Mouse (Mus musculus): ENCODE measurements around the gene Diablo. TPM values are rescaled to one million over a fixed set of nuclear protein-coding genes. Genes with fewer than 3 reads are reported as not detected.

Gene Diablo
- total RNA-seq, 1 experiment, result 54.1 TPM

GRCm38 (mm10) chr5:123559588-123559987 lies 35.6 kb upstream of the Diablo start:
- Histone ChIP-seq H3K4me3 (ENCODE audit: insufficient read depth in 1 of 2, low read depth in 1 of 2, low read length in 2 of 2, poor library complexity in 1 of 2, severe bottlenecking in 1 of 2) (no peak overlapping the region), H3K9me3 (ENCODE audit: control insufficient read depth, insufficient read depth, low read depth, low read length) (no peaks in the 10 kb centered on the region), H3K36me3 (ENCODE audit: control insufficient read depth, insufficient read depth, low read length, poor library complexity, severe bottlenecking) (peaks cover 11% of the 10 kb centered on the region), H3K4me1 (ENCODE audit: control insufficient read depth in 2 of 2, insufficient read depth in 2 of 2, low read length in 2 of 2, poor library complexity in 1 of 2) (no peaks in the 10 kb centered on the region), H3K9ac (ENCODE audit: insufficient read depth, low read depth, low read length, poor library complexity, severe bottlenecking) (no peak overlapping the region), H3K27ac (ENCODE audit: insufficient read depth, low read depth, low read length, poor library complexity, severe bottlenecking) (no peak overlapping the region)
- TF ChIP-seq MAFK (IDR thresholded peaks at IDR 0.05; ENCODE audit: insufficient read depth, low read depth, low read length) (no peak), HCFC1 (IDR thresholded peaks at IDR 0.05; ENCODE audit: borderline replicate concordance, insufficient read depth, low read length) (no peak), ZNF384 (IDR thresholded peaks at IDR 0.05; ENCODE audit: low read depth, low read length) (no peak), CHD2 (IDR thresholded peaks at IDR 0.05; ENCODE audit: low read depth, low read length) (no peak), ZC3H11A (IDR thresholded peaks at IDR 0.05; ENCODE audit: borderline replicate concordance, low read depth, low read length) (no peak)
- in situ Hi-C loops (cut with MboI; ENCODE audit: low sequenced_read_pairs in 2 of 2, unreplicated experiment in 2 of 2), result no loop called here
- no peak for DNase-seq (ENCODE audit: low read depth, low spot score)

- no peak overlapping the region for H3K9ac ChIP-seq (ENCODE audit: insufficient read depth, low read depth, low read length, poor library complexity, severe bottlenecking)
- no peak overlapping the region for H3K27ac ChIP-seq (ENCODE audit: insufficient read depth, low read depth, low read length, poor library complexity, severe bottlenecking)
- no peaks in the 10 kb centered on the region for H3K4me1 ChIP-seq (ENCODE audit: control insufficient read depth in 2 of 2, insufficient read depth in 2 of 2, low read length in 2 of 2, poor library complexity in 1 of 2)
- TF ChIP-seq MAFK (IDR thresholded peaks at IDR 0.05; ENCODE audit: insufficient read depth, low read depth, low read length), result no peak
- no peak for TF ChIP-seq CHD2 (IDR thresholded peaks at IDR 0.05; ENCODE audit: low read depth, low read length)
- TF ChIP-seq HCFC1 (IDR thresholded peaks at IDR 0.05; ENCODE audit: borderline replicate concordance, insufficient read depth, low read length), result no peak
- no peak for TF ChIP-seq ZC3H11A (IDR thresholded peaks at IDR 0.05; ENCODE audit: borderline replicate concordance, low read depth, low read length)
- no peak for TF ChIP-seq ZNF384 (IDR thresholded peaks at IDR 0.05; ENCODE audit: low read depth, low read length)
- no peak for DNase-seq (ENCODE audit: low read depth, low spot score)
- in situ Hi-C loops (cut with MboI; ENCODE audit: low sequenced_read_pairs in 2 of 2, unreplicated experiment in 2 of 2), result no loop called here
- H3K36me3 ChIP-seq (ENCODE audit: control insufficient read depth, insufficient read depth, low read length, poor library complexity, severe bottlenecking), result peaks cover 12% of the 10 kb centered on the region
- no peaks in the 10 kb centered on the region for H3K9me3 ChIP-seq (ENCODE audit: control insufficient read depth, insufficient read depth, low read depth, low read length)
- no peak overlapping the region for H3K4me3 ChIP-seq (ENCODE audit: insufficient read depth in 1 of 2, low read depth in 1 of 2, low read length in 2 of 2, poor library complexity in 1 of 2, severe bottlenecking in 1 of 2)
Observed at GRCm38 (mm10) chr5:123556451-123556850, 32.5 kb upstream of the Diablo start.

- Histone ChIP-seq H3K9me3 (ENCODE audit: control insufficient read depth, insufficient read depth, low read depth, low read length) (no peaks in the 10 kb centered on the region), H3K27ac (ENCODE audit: insufficient read depth, low read depth, low read length, poor library complexity, severe bottlenecking) (no peak overlapping the region), H3K9ac (ENCODE audit: insufficient read depth, low read depth, low read length, poor library complexity, severe bottlenecking) (no peak overlapping the region), H3K36me3 (ENCODE audit: control insufficient read depth, insufficient read depth, low read length, poor library complexity, severe bottlenecking) (peaks cover 12% of the 10 kb centered on the region), H3K4me3 (ENCODE audit: insufficient read depth in 1 of 2, low read depth in 1 of 2, low read length in 2 of 2, poor library complexity in 1 of 2, severe bottlenecking in 1 of 2) (no peak overlapping the region), H3K4me1 (ENCODE audit: control insufficient read depth in 2 of 2, insufficient read depth in 2 of 2, low read length in 2 of 2, poor library complexity in 1 of 2) (no peaks in the 10 kb centered on the region)
- no peak for DNase-seq (ENCODE audit: low read depth, low spot score)
- TF ChIP-seq HCFC1 (IDR thresholded peaks at IDR 0.05; ENCODE audit: borderline replicate concordance, insufficient read depth, low read length) (no peak), ZC3H11A (IDR thresholded peaks at IDR 0.05; ENCODE audit: borderline replicate concordance, low read depth, low read length) (no peak), ZNF384 (IDR thresholded peaks at IDR 0.05; ENCODE audit: low read depth, low read length) (no peak), MAFK (IDR thresholded peaks at IDR 0.05; ENCODE audit: insufficient read depth, low read depth, low read length) (no peak), CHD2 (IDR thresholded peaks at IDR 0.05; ENCODE audit: low read depth, low read length) (no peak)
- in situ Hi-C loops (cut with MboI; ENCODE audit: low sequenced_read_pairs in 2 of 2, unreplicated experiment in 2 of 2), result no loop called here
Observed at GRCm38 (mm10) chr5:123555693-123556092, 31.7 kb upstream of the Diablo start.

- Histone ChIP-seq H3K27ac (ENCODE audit: insufficient read depth, low read depth, low read length, poor library complexity, severe bottlenecking) (no peak overlapping the region), H3K9ac (ENCODE audit: insufficient read depth, low read depth, low read length, poor library complexity, severe bottlenecking) (no peak overlapping the region), H3K4me3 (ENCODE audit: insufficient read depth in 1 of 2, low read depth in 1 of 2, low read length in 2 of 2, poor library complexity in 1 of 2, severe bottlenecking in 1 of 2) (no peak overlapping the region), H3K4me1 (ENCODE audit: control insufficient read depth in 2 of 2, insufficient read depth in 2 of 2, low read length in 2 of 2, poor library complexity in 1 of 2) (no peaks in the 10 kb centered on the region), H3K36me3 (ENCODE audit: control insufficient read depth, insufficient read depth, low read length, poor library complexity, severe bottlenecking) (peaks cover 28% of the 10 kb centered on the region), H3K9me3 (ENCODE audit: control insufficient read depth, insufficient read depth, low read depth, low read length) (no peaks in the 10 kb centered on the region)
- TF ChIP-seq ZNF384 (IDR thresholded peaks at IDR 0.05; ENCODE audit: low read depth, low read length) (no peak), MAFK (IDR thresholded peaks at IDR 0.05; ENCODE audit: insufficient read depth, low read depth, low read length) (no peak), HCFC1 (IDR thresholded peaks at IDR 0.05; ENCODE audit: borderline replicate concordance, insufficient read depth, low read length) (no peak), ZC3H11A (IDR thresholded peaks at IDR 0.05; ENCODE audit: borderline replicate concordance, low read depth, low read length) (no peak), CHD2 (IDR thresholded peaks at IDR 0.05; ENCODE audit: low read depth, low read length) (no peak)
- DNase-seq (ENCODE audit: low read depth, low spot score), result no peak
- in situ Hi-C loops (cut with MboI; ENCODE audit: low sequenced_read_pairs in 2 of 2, unreplicated experiment in 2 of 2), result no loop called here
Observed at GRCm38 (mm10) chr5:123533801-123534200, 9.8 kb upstream of the Diablo start.

GRCm38 (mm10) chr5:123530056-123530455 lies 6.1 kb upstream of the Diablo start:
- H3K27ac ChIP-seq (ENCODE audit: insufficient read depth, low read depth, low read length, poor library complexity, severe bottlenecking), result no peak overlapping the region
- no peak overlapping the region for H3K9ac ChIP-seq (ENCODE audit: insufficient read depth, low read depth, low read length, poor library complexity, severe bottlenecking)
- H3K36me3 ChIP-seq (ENCODE audit: control insufficient read depth, insufficient read depth, low read length, poor library complexity, severe bottlenecking), result peaks cover 25% of the 10 kb centered on the region
- in situ Hi-C loops (cut with MboI; ENCODE audit: low sequenced_read_pairs in 2 of 2, unreplicated experiment in 2 of 2), result no loop called here
- DNase-seq (ENCODE audit: low read depth, low spot score), result no peak
- no peaks in the 10 kb centered on the region for H3K9me3 ChIP-seq (ENCODE audit: control insufficient read depth, insufficient read depth, low read depth, low read length)
- H3K4me1 ChIP-seq (ENCODE audit: control insufficient read depth in 2 of 2, insufficient read depth in 2 of 2, low read length in 2 of 2, poor library complexity in 1 of 2), result no peaks in the 10 kb centered on the region
- no peak overlapping the region for H3K4me3 ChIP-seq (ENCODE audit: insufficient read depth in 1 of 2, low read depth in 1 of 2, low read length in 2 of 2, poor library complexity in 1 of 2, severe bottlenecking in 1 of 2)
- no peak for TF ChIP-seq CHD2 (IDR thresholded peaks at IDR 0.05; ENCODE audit: low read depth, low read length)
- TF ChIP-seq MAFK (IDR thresholded peaks at IDR 0.05; ENCODE audit: insufficient read depth, low read depth, low read length), result no peak
- TF ChIP-seq ZC3H11A (IDR thresholded peaks at IDR 0.05; ENCODE audit: borderline replicate concordance, low read depth, low read length), result no peak
- TF ChIP-seq HCFC1 (IDR thresholded peaks at IDR 0.05; ENCODE audit: borderline replicate concordance, insufficient read depth, low read length), result no peak
- no peak for TF ChIP-seq ZNF384 (IDR thresholded peaks at IDR 0.05; ENCODE audit: low read depth, low read length)
